24 mouse cellular contexts compared by ENCODE assay signal in the genomic region with DNA sequence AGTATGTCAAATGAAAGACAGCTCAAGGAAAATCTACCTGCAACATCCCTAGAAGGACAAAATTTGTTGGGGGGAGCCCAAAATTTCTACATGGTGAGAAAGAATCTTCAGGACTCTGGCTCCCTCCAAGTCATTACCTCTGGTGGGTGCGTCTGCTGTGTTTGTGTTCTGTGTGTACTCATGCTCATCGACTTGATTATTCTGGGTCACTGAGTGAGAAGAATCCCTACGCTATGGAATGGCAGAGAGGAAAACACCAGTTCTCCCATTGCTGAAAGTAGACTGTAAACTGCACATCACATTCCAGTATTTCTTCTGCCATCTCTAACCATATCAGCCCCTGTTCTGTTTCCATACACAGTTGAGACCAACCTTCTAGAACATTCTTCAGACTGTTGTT.
"Had no signal": no experiment of that assay in that cellular context is flagged by ENCODE, and none has a peak within 500 bp of the region (broad histone marks: within the 10 kb centered on the region; RNA-seq: fewer than 3 reads in every experiment).

No protein-coding gene starts in this region.

- H3K27me3 ChIP-seq: limb, embryonic 12.5 days; limb, embryonic 15.5 days; midbrain, embryonic 13.5 days; neural tube, embryonic 12.5 days; neural tube, embryonic 15.5 days; stomach, embryonic 15.5 days had no signal

- H3K4me3 ChIP-seq: left cerebral cortex, adult 2 months; limb, embryonic 12.5 days; limb, embryonic 15.5 days; midbrain, embryonic 10.5 days; midbrain, embryonic 13.5 days; neural tube, embryonic 12.5 days; neural tube, embryonic 15.5 days; stomach, embryonic 15.5 days had no signal

- DNase-seq: kidney, adult 18-20 months; kidney, postnatal 25 days; layer of hippocampus, postnatal 36 days; liver, postnatal 0 days; lung, embryonic 14.5 days; right cerebral cortex, adult 18-20 months; right cerebral cortex, postnatal 14 days; right cerebral cortex, postnatal 4 days; spleen, adult 18-20 months; thymus, postnatal 25 days had no signal

- H3K4me2 ChIP-seq: limb, embryonic 12.5 days; limb, embryonic 15.5 days; liver, embryonic 11.5 days; lung, embryonic 14.5 days; midbrain, embryonic 13.5 days; neural tube, embryonic 12.5 days; neural tube, embryonic 15.5 days; stomach, embryonic 15.5 days had no signal

- ATAC-seq: inflammation-experienced regulatory T-cells, adult 6 months; intestine, embryonic 16.5 days; liver, postnatal 0 days; lung, postnatal 0 days; midbrain, embryonic 13.5 days had no signal

- H3K9me3 ChIP-seq: limb, embryonic 15.5 days; midbrain, embryonic 10.5 days; midbrain, embryonic 13.5 days; neural tube, embryonic 12.5 days; neural tube, embryonic 15.5 days; stomach, embryonic 15.5 days had no signal

- H3K36me3 ChIP-seq: limb, embryonic 12.5 days; limb, embryonic 15.5 days; midbrain, embryonic 10.5 days; midbrain, embryonic 13.5 days; neural tube, embryonic 12.5 days; neural tube, embryonic 15.5 days; stomach, embryonic 15.5 days had no signal

- H3K4me1 ChIP-seq: limb, embryonic 12.5 days; limb, embryonic 15.5 days; midbrain, embryonic 10.5 days; midbrain, embryonic 13.5 days; neural tube, embryonic 12.5 days; neural tube, embryonic 15.5 days; stomach, embryonic 15.5 days had no signal

- H3K27ac ChIP-seq: left cerebral cortex, adult 2 months; limb, embryonic 12.5 days; limb, embryonic 15.5 days; liver, embryonic 14.5 days; macrophage; midbrain, embryonic 10.5 days; midbrain, embryonic 13.5 days; neural tube, embryonic 12.5 days; neural tube, embryonic 15.5 days; stomach, embryonic 15.5 days had no signal

- H3K9ac ChIP-seq: limb, embryonic 12.5 days; limb, embryonic 15.5 days; liver, embryonic 14.5 days; liver, postnatal 0 days; lung, embryonic 14.5 days; midbrain, embryonic 13.5 days; neural tube, embryonic 12.5 days; neural tube, embryonic 15.5 days; stomach, embryonic 15.5 days had no signal
